Mouse (Mus musculus): ENCODE results near the gene Ugt1a6b. TPM values are rescaled to one million over a fixed set of nuclear protein-coding genes. Genes with fewer than 3 reads are reported as not detected.

Gene Ugt1a6b
- polyA plus RNA-seq, 1 experiment from 2014 or later, result 3.7 TPM

- no peaks in the 10 kb centered on the region; the same call in 1 of the 2 replicates for H3K9me3 ChIP-seq (replicated peaks)
- WGBS, result 93% methylated on average over 6 of the region's 6 CpGs
- H3K4me3 ChIP-seq (replicated peaks), result no peak overlapping the region
- no peak overlapping the region for H3K27ac ChIP-seq (replicated peaks)
- no peak for ATAC-seq (ENCODE audit: insufficient number of reproducible peaks, low FRiP score, low TSS enrichment, low read depth)
- H3K4me1 ChIP-seq, result no peaks in the 10 kb centered on the region
- no peak overlapping the region for H3K4me2 ChIP-seq (replicated peaks)
- no peaks in the 10 kb centered on the region for H3K27me3 ChIP-seq
- no peak overlapping the region for H3K9ac ChIP-seq
- peaks cover 86% of the 10 kb centered on the region for H3K36me3 ChIP-seq
These were observed 164.4 kb downstream of the Ugt1a6b start for GRCm38 (mm10) chr1:88267489-88267888.

GRCm38 (mm10) chr1:88268070-88268469 lies 165.0 kb downstream of the Ugt1a6b start:
- H3K4me2 ChIP-seq (replicated peaks), result no peak overlapping the region
- H3K4me3 ChIP-seq (replicated peaks), result no peak overlapping the region
- WGBS, result 85% methylated on average over 6 of the region's 6 CpGs
- H3K27ac ChIP-seq (replicated peaks), result no peak overlapping the region
- H3K4me1 ChIP-seq, result no peaks in the 10 kb centered on the region
- no peaks in the 10 kb centered on the region; the same call in 1 of the 2 replicates for H3K9me3 ChIP-seq (replicated peaks)
- H3K9ac ChIP-seq, result no peak overlapping the region
- no peaks in the 10 kb centered on the region for H3K27me3 ChIP-seq
- ATAC-seq (ENCODE audit: insufficient number of reproducible peaks, low FRiP score, low TSS enrichment, low read depth), result no peak
- peaks cover 86% of the 10 kb centered on the region for H3K36me3 ChIP-seq

Other genes with a start within 250 kb of the Ugt1a6b start
- 28.9 and 29.8 TPM in 2 replicates for gene Dgkd, start 250.0 kb upstream of the Ugt1a6b start, polyA plus RNA-seq (2015; fragmentation: Nextera tagmentation; extraction: Ambion mirVana)
- 40.2 and 42.5 TPM in 2 replicates for gene Usp40, start 94.7 kb upstream of the Ugt1a6b start, polyA plus RNA-seq (2015; fragmentation: Nextera tagmentation; extraction: Ambion mirVana)
- not detected in 2 replicates for gene Ugt1a10, start 47.9 kb upstream of the Ugt1a6b start, polyA plus RNA-seq (2015; fragmentation: Nextera tagmentation; extraction: Ambion mirVana)
- not detected in 2 replicates for gene Ugt1a9, start 32.5 kb upstream of the Ugt1a6b start, polyA plus RNA-seq (2015; fragmentation: Nextera tagmentation; extraction: Ambion mirVana)
- gene Ugt1a8, start 15.4 kb upstream of the Ugt1a6b start, polyA plus RNA-seq (2015; fragmentation: Nextera tagmentation; extraction: Ambion mirVana), result not detected in 2 replicates
- 3.0 and 4.9 TPM in 2 replicates for gene Ugt1a7c, start 8.2 kb upstream of the Ugt1a6b start, polyA plus RNA-seq (2015; fragmentation: Nextera tagmentation; extraction: Ambion mirVana)
- 16.8 and 18.0 TPM in 2 replicates for gene Ugt1a6a, start 31.6 kb downstream of the Ugt1a6b start, polyA plus RNA-seq (2015; fragmentation: Nextera tagmentation; extraction: Ambion mirVana)
- not detected in 2 replicates for gene Ugt1a5, start 62.8 kb downstream of the Ugt1a6b start, polyA plus RNA-seq (2015; fragmentation: Nextera tagmentation; extraction: Ambion mirVana)
- gene Ugt1a2, start 97.3 kb downstream of the Ugt1a6b start, polyA plus RNA-seq (2015; fragmentation: Nextera tagmentation; extraction: Ambion mirVana), result 0.33 TPM in 1 of 2 replicates, not detected in the other
- 9.4 and 10.8 TPM in 2 replicates for gene Dnajb3, start 102.5 kb downstream of the Ugt1a6b start, polyA plus RNA-seq (2015; fragmentation: Nextera tagmentation; extraction: Ambion mirVana)
- gene Ugt1a1, start 108.7 kb downstream of the Ugt1a6b start, polyA plus RNA-seq (2015; fragmentation: Nextera tagmentation; extraction: Ambion mirVana), result 2.0 and 2.2 TPM in 2 replicates
- 0.98 and 1.4 TPM in 2 replicates for gene Mroh2a, start 123.7 kb downstream of the Ugt1a6b start, polyA plus RNA-seq (2015; fragmentation: Nextera tagmentation; extraction: Ambion mirVana)
- gene Hjurp, start 174.4 kb downstream of the Ugt1a6b start, polyA plus RNA-seq (2015; fragmentation: Nextera tagmentation; extraction: Ambion mirVana), result 153 and 161 TPM in 2 replicates
- 0.05 TPM in 1 of 2 replicates, not detected in the other for gene Trpm8, start 174.4 kb downstream of the Ugt1a6b start, polyA plus RNA-seq (2015; fragmentation: Nextera tagmentation; extraction: Ambion mirVana)